8 mouse cellular contexts compared by ENCODE assay signal in the genomic region with DNA sequence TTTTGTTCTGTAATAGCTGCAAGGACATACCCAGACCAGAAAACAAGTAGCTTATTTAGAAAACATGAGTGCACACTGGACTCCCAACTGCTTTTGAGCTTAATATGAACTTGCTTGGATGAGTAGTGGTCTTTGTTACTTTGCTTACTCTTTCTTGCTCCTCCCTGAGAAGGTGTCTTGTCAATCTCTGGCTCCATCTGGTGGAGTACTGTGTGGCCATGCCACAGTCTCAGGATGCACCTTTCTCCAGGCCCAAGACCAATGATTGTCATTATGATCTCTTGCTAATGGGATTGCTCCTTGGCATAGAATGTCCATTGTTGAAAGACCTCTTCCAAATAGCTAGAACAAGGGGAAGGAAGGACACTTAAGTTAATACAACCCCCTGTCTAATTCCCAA.
DNase-seq lines count a peak whose midpoint lies in the region; ATAC-seq and TF ChIP-seq lines count a peak whose summit lies in the region.

No protein-coding gene starts in this region.

- no peak for TF ChIP-seq EP300 in heart, postnatal 0 days (IDR thresholded peaks at IDR 0.05; ENCODE audit: low read depth)

- H3K27me3 ChIP-seq in heart, postnatal 0 days (ENCODE audit: control insufficient read depth, insufficient read depth, low read length), result no peaks in the 10 kb centered on the region
- H3K27me3 ChIP-seq in heart, embryonic 12.5 days (replicated peaks), result no peaks in the 10 kb centered on the region

- H3K9me3 ChIP-seq in heart, postnatal 0 days (replicated peaks; ENCODE audit: control insufficient read depth, low read length), result no peaks in the 10 kb centered on the region
- no peaks in the 10 kb centered on the region for H3K9me3 ChIP-seq in heart, embryonic 12.5 days (replicated peaks)

- ATAC-seq in heart, postnatal 0 days (ENCODE audit: insufficient read depth, low read depth), result no peak
- ATAC-seq in heart, embryonic 12.5 days (ENCODE audit: insufficient number of reproducible peaks, low FRiP score), result no peak
- ATAC-seq in frontal cortex, adult (ENCODE audit: low TSS enrichment), result peak; percentile 77

- no peak for DNase-seq in heart, postnatal 0 days (ENCODE audit: low spot score)
- DNase-seq in urinary bladder, postnatal 25 days (ENCODE audit: low spot score), result peak; percentile 5
- DNase-seq in urinary bladder, adult 2 months (ENCODE audit: low spot score), result no peak
- peak; percentile 41 to 52 for DNase-seq in left cerebral cortex, postnatal 25 days (ENCODE audit: low spot score in 2 of 2)
- DNase-seq in testis, postnatal 10 days (ENCODE audit: low spot score), result peak; percentile 40
- no peak for DNase-seq in thymus, postnatal 4 days

- TF ChIP-seq CTCF in heart, postnatal 0 days (IDR thresholded peaks at IDR 0.05; ENCODE audit: low read depth), result peak; percentile 63

- no peak overlapping the region for H3K4me3 ChIP-seq in heart, postnatal 0 days (ENCODE audit: low read depth, low read length)
- H3K4me3 ChIP-seq in heart, embryonic 12.5 days, result no peak overlapping the region

- no peaks in the 10 kb centered on the region for H3K4me1 ChIP-seq in heart, postnatal 0 days (ENCODE audit: control insufficient read depth, insufficient read depth)
- no peaks in the 10 kb centered on the region for H3K4me1 ChIP-seq in heart, embryonic 12.5 days (replicated peaks)

- H3K9ac ChIP-seq in heart, postnatal 0 days (replicated peaks; ENCODE audit: low read depth, low read length), result no peak overlapping the region
- H3K9ac ChIP-seq in heart, embryonic 12.5 days, result no peak overlapping the region

- H3K4me2 ChIP-seq in heart, postnatal 0 days (ENCODE audit: low read depth, low read length), result no peak overlapping the region
- no peak overlapping the region for H3K4me2 ChIP-seq in heart, embryonic 12.5 days

- H3K36me3 ChIP-seq in heart, postnatal 0 days (replicated peaks; ENCODE audit: control insufficient read depth, insufficient read depth, low read length), result no peaks in the 10 kb centered on the region
- H3K36me3 ChIP-seq in heart, embryonic 12.5 days, result no peaks in the 10 kb centered on the region

- H3K27ac ChIP-seq in heart, postnatal 0 days (ENCODE audit: low read depth), result no peak overlapping the region
- no peak overlapping the region for H3K27ac ChIP-seq in heart, embryonic 12.5 days (ENCODE audit: poor library complexity, severe bottlenecking)

- intact Hi-C loops in left cerebral cortex, postnatal 25 days (cut with DNase I), result loop anchor here (2.0 to 10.0 kb wide), 5 partner anchors 222 to 905 kb away; no protein-coding TSS in a partner anchor

Comparison
In these comparisons a context has a peak if more than half of its experiments do, and no peak if none do; other contexts are left out.
1. DNase-seq: peak in urinary bladder, postnatal 25 days (single experiment), left cerebral cortex, postnatal 25 days (2 of 2) and testis, postnatal 10 days (single experiment); none in heart, postnatal 0 days (single experiment), urinary bladder, adult 2 months (single experiment) and thymus, postnatal 4 days (single experiment).